Mouse (Mus musculus) forebrain, embryonic 16.5 days (tissue): ENCODE results near the gene Ap1g2. TPM values are rescaled to one million over a fixed set of nuclear protein-coding genes. Genes with fewer than 3 reads are reported as not detected.
A peak's percentile ranks its signal among the peaks of the same experiment; 100 is the strongest.

Experiments
- ATAC-seq: fragments of 200-750 bp; cut with Nextera tagmentation; 2 replicates; pipeline ENCODE4 v1.8.0; 2017; ENCODE audit warnings: mild to moderate bottlenecking, moderate library complexity
- H3K27ac ChIP-seq: fragments of 300-500 bp; sonication (generic); 2 replicates; pipeline ENCODE4 v1.5.1; 2014; ENCODE audit warnings: low read length, control low read depth
- H3K27me3 ChIP-seq: fragments of 300-500 bp; sonication (generic); replicated peaks from 2 replicates; pipeline ENCODE4 v1.6.1; 2014; ENCODE audit warnings: low read length; ENCODE audit not compliant: control insufficient read depth, insufficient read depth
- H3K36me3 ChIP-seq: fragments of 300-500 bp; sonication (generic); 2 replicates; pipeline ENCODE4 v1.6.1; 2014; ENCODE audit not compliant: control insufficient read depth, insufficient read depth
- H3K4me1 ChIP-seq: fragments of 300-500 bp; sonication (generic); replicated peaks from 2 replicates; pipeline ENCODE4 v1.6.1; 2014; ENCODE audit warnings: low read length; ENCODE audit not compliant: control insufficient read depth, insufficient read depth
- H3K4me2 ChIP-seq: fragments of 300-500 bp; sonication (generic); 2 replicates; pipeline ENCODE4 v1.6.1; 2014; ENCODE audit warnings: mild to moderate bottlenecking, low read length, control low read depth
- H3K4me3 ChIP-seq: fragments of 300-500 bp; sonication (generic); replicated peaks from 2 replicates; pipeline ENCODE4 v1.5.1; 2014; ENCODE audit warnings: mild to moderate bottlenecking, low read length, control low read depth
- H3K9ac ChIP-seq: fragments of 300-500 bp; sonication (generic); replicated peaks from 2 replicates; pipeline ENCODE4 v1.6.1; 2014; ENCODE audit warnings: low read depth, low read length, control low read depth
- H3K9me3 ChIP-seq: fragments of 300-500 bp; sonication (generic); 2 replicates; pipeline ENCODE4 v1.6.1; 2016; ENCODE audit warnings: low read length; ENCODE audit not compliant: control insufficient read depth
- WGBS: fragments of 180-500 bp; shearing (Covaris S2); extraction: QIAGEN DNeasy Blood & Tissue Kit; methylation state at CpG from one replicate; pipeline ENCODE4 v1.1.7; 2014; 5-methylcytosine and 5-hydroxymethylcytosine counted together
- polyA plus RNA-seq: library from polyadenylated mRNA; unstranded; fragments of >200 nt; fragmentation: Nextera tagmentation; extraction: Ambion mirVana; gene quantifications from 2 replicates; pipeline ENCODE4 v1.2.1, GENCODE M21; 2015

Ap1g2 gene
- polyA plus RNA-seq, 1 experiment from 2014 or later, result 16.5 TPM

DNA sequence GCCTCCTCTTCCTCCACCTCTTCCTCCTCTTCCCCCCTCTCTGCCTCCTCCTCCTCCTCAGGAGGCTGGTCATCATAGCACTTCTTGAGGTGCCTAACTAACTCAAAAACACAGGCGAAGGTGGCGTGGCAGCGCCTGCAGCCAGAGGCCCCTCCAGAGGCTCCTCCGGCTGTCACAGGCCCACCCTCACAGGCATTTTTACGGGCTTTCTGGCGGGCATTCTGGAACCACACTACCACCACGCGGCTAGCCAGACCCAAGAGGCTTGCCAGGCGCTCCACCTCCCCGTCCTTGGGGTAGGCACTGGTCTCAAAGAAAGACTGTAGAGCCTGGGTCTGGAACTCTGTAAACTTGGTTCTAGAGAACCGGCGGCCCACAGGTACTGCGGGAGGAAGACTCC is 41.0 kb downstream of the Ap1g2 start:
- 89% methylated on average over 13 of the region's 13 CpGs for WGBS
- no peak overlapping the region for H3K4me2 ChIP-seq
- no peaks in the 10 kb centered on the region for H3K27me3 ChIP-seq
- H3K9ac ChIP-seq, result no peak overlapping the region
- H3K4me1 ChIP-seq, result peaks cover 41% of the 10 kb centered on the region
- peaks cover 29% of the 10 kb centered on the region for H3K36me3 ChIP-seq
- no peak overlapping the region for H3K4me3 ChIP-seq
- H3K9me3 ChIP-seq, result no peaks in the 10 kb centered on the region
- no peak overlapping the region for H3K27ac ChIP-seq
- no peak for ATAC-seq

DNA sequence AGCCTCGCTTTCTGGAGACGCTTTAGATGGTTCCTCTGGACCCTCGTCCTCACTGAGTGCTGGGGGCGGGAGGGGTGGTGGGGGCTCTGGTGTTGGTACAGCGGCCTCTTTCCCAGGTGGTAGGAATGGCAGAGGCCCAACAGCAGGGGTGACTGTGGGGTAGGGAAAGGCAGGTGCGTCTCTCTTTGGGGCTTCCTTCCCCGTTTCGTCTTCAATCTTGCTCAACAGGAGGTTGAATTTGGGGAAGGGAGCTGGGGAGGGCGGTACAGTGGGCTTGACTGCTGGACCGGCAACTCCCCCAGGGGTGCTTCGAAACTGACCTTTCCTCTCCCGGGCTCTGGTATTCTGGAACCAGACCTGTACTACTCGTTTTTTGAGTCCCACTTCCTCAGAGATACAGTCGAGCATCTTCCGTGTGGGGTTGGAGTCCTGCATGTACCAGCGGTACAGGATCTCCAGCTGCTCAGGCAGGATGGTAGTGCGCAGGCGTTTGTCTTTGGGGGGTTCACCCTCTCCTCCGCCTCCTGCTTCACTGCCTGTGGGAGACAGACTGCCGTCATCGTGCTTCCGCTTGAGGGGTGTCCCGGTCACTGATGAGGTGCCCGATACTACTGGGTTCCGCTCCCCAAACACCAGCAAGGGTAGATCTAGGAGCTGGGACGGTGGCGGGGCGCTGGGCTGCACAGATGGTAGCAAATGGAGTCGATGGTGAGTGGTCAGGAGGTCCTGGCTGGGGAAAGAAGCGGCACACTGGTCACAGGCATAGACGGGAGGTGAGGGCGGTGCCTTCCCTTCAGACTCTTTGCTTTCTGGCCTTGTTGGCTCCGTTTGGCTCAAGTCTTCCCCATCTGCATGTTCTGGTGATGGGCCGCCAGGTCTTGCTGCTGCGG is 41.7 kb downstream of the Ap1g2 start:
- H3K9me3 ChIP-seq, result no peaks in the 10 kb centered on the region
- H3K9ac ChIP-seq, result no peak overlapping the region
- peaks cover 47% of the 10 kb centered on the region for H3K4me1 ChIP-seq
- no peak overlapping the region for H3K4me3 ChIP-seq
- no peak for ATAC-seq
- peak overlapping the region; percentile 53; the same call in 1 of the 2 replicates for H3K27ac ChIP-seq
- 86% methylated on average over 35 of the region's 35 CpGs for WGBS
- H3K4me2 ChIP-seq, result no peak overlapping the region
- H3K36me3 ChIP-seq, result peaks cover 27% of the 10 kb centered on the region
- H3K27me3 ChIP-seq, result no peaks in the 10 kb centered on the region

DNA sequence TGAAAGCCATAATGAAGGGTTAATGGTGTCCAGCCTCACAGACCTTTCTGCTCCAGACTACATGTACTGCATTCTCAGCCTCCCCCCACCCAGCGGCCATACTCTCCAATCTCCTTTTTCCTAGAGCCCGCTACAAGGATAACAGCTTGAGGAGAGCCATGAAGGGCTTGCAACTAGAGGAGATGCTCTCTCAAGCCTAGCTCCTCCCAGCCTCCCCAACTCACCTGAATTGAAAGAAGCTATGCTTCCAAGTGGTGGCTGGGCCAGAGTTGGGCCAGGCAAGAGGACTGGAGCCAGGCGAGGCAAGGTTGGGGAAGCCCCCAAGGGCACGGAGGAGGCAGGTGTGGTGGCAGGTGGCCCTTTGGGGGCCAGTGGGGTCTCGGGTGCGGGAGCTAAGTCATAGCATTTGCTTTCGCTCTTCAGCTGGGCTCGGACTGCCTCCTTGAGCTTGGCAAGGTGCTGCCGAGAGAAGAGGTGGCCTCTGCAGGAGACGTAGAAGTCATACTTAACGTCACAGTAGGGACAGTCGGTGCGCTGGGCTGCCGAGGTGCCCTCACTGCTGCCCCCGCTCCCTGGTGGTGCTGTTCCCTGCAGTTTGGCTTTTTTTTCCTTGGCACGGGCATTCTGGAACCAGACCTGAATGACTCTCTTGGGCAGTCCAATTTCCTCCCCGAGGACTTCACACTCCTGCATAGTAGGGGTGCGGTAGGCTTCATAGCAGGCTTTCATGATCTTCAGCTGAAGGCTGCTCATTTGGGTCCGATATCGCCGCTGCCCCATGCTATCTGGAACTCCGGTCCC is 42.6 kb downstream of the Ap1g2 start:
- Histone ChIP-seq H3K9me3 (no peaks in the 10 kb centered on the region), H3K36me3 (peaks cover 22% of the 10 kb centered on the region; the same call in 1 of the 2 replicates), H3K4me3 (no peak overlapping the region), H3K4me1 (peaks cover 56% of the 10 kb centered on the region), H3K4me2 (no peak overlapping the region; the same call in 1 of the 2 replicates), H3K27me3 (no peaks in the 10 kb centered on the region), H3K9ac (no peak overlapping the region), H3K27ac (peak overlapping the region; percentile 58)
- 88% methylated on average over 22 of the region's 22 CpGs for WGBS
- ATAC-seq, result no peak

DNA sequence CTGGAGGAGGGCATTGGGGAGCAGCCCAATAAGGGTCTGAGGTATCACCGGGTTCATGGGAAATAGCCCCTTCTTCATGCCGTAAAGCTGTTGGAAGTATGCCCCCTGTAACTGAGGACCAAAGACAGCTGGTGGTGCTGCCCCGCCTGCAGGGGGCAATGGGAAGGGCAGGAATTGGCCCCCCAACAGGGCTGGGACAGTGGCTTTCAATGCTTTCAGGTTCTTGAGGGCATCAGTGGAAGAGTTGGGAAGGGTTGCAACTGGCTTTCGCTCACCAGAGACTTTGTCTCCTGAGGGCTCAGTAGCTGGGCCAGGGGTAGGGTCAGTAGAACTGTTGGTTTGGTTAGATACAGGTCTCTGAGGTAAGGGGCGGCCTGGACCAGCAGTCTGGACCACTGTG is 43.3 kb downstream of the Ap1g2 start:
- Histone ChIP-seq H3K4me1 (peaks cover 62% of the 10 kb centered on the region), H3K4me2 (peak overlapping the region; percentile 48), H3K36me3 (peaks cover 17% of the 10 kb centered on the region; the same call in 1 of the 2 replicates), H3K9me3 (no peaks in the 10 kb centered on the region), H3K27me3 (no peaks in the 10 kb centered on the region), H3K27ac (peak overlapping the region; percentile 58), H3K4me3 (peak overlapping the region; percentile 25; the same call in 1 of the 2 replicates), H3K9ac (peak overlapping the region; percentile 45)
- ATAC-seq, result no peak
- 90% methylated on average over 5 of the region's 5 CpGs for WGBS

DNA sequence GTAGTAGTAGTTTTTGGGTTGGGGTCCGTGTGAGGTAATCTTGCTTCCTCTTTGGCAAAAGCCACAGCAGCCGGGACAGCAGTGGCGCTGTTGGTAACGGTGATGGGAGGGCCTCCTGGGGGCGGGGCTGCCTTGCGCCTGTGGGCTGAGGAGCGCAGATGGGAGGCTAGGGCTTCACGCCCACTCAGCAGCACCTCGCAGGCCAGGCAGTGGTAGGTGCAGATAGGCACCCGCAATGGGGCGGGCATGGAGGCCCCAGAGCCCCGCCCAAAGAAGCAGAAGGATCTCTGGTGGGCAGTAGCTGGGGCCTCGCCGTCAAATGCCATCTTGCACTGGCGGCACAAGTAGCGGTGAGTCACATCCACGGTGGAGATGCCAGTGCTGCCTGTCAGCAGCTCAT is 43.8 kb downstream of the Ap1g2 start:
- peaks cover 67% of the 10 kb centered on the region for H3K4me1 ChIP-seq
- H3K9ac ChIP-seq, result peak overlapping the region; percentile 45

DNA sequence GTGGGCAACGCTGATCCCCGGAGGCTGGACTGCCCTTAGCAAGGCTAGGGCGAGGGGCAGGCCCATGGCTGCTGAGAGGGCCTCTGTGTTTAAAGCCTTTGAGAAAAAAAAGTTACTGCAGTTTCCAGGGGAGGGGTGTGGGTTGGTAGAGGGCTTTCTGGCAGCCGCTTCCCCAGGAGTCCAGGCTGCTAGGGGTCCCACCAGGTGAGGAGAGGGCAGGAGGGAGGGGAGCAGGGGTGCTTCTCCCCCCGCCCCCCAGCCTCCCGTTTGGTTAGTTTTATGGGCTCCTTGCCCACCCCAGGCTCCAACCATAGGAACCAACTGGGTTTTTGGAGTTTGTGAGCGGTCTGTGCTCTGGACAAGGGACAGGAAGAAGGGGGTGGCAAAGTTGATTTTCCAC is 44.5 kb downstream of the Ap1g2 start:
- H3K27ac ChIP-seq, result peak overlapping the region; percentile 58
- 0 out of 2 replicates have a peak overlapping the region, but pooled peaks have one; percentile 28 for H3K9ac ChIP-seq
- no peaks in the 10 kb centered on the region for H3K9me3 ChIP-seq
- H3K4me2 ChIP-seq, result peak overlapping the region; percentile 48
- 43% methylated on average over 7 of the region's 7 CpGs for WGBS
- H3K27me3 ChIP-seq, result no peaks in the 10 kb centered on the region
- no peak for ATAC-seq
- H3K4me3 ChIP-seq, result no peak overlapping the region
- H3K4me1 ChIP-seq, result peaks cover 75% of the 10 kb centered on the region
- peaks cover 19% of the 10 kb centered on the region; the same call in 1 of the 2 replicates for H3K36me3 ChIP-seq

More for the DNA sequence above, 43.8 kb downstream of the Ap1g2 start:
- peaks cover 19% of the 10 kb centered on the region; the same call in 1 of the 2 replicates for H3K36me3 ChIP-seq
- H3K4me3 ChIP-seq, result peak overlapping the region; percentile 25
- H3K27me3 ChIP-seq, result no peaks in the 10 kb centered on the region
- WGBS, result 20% methylated on average over 17 of the region's 17 CpGs
- no peaks in the 10 kb centered on the region for H3K9me3 ChIP-seq
- H3K27ac ChIP-seq, result peak overlapping the region; percentile 58
- ATAC-seq, result peak; percentile 77
- H3K4me2 ChIP-seq, result peak overlapping the region; percentile 48

DNA sequence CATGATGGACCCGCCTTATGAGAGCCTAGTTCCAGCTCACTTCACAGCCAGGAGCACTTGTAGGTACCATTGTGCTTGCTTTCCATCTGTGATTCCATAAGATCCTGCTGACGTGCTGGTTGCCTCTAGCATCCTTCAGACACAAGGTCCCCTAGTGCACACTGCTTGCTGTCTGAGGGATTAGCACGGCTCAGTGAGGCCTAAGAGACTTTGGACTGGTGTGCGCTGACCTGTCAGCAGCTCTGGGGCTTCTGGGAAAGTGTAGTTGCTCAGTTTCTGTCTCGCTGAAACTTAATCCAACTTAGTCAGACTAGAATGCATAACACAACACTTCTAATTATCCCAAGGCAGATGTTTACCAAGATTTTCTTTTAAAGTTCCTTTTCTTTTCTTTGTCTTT is 46.5 kb downstream of the Ap1g2 start:
- H3K4me3 ChIP-seq, result peak overlapping the region; percentile 19
- H3K9ac ChIP-seq, result peak overlapping the region; percentile 40
- 22% methylated on average over 5 of the region's 5 CpGs for WGBS
- peak overlapping the region; percentile 68 for H3K4me2 ChIP-seq
- H3K27me3 ChIP-seq, result no peaks in the 10 kb centered on the region
- no peak for ATAC-seq
- peaks cover 87% of the 10 kb centered on the region for H3K4me1 ChIP-seq
- H3K9me3 ChIP-seq, result no peaks in the 10 kb centered on the region
- H3K27ac ChIP-seq, result peak overlapping the region; percentile 25
- peaks cover 15% of the 10 kb centered on the region; the same call in 1 of the 2 replicates for H3K36me3 ChIP-seq

DNA sequence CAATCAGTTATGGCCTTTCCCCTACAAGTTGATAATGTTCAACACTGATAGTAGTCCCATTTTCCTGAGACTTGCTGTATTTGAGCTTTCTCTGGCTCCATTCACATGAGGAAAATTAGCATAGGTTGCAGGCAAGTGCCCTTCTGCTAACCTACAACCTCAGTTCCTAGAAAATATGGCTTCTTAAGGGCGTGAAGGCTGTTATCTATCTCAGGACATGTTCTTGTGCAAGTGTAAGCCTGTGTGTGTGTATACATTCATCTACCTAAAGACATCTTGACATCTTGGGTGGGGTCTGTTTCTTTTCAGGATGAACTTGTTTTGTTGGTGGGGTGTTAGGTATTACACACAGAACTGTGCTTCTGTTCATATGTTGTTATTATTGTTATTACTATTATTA is 47.4 kb downstream of the Ap1g2 start:
- 98% methylated on average over 1 of the region's 1 CpGs for WGBS
- no peaks in the 10 kb centered on the region for H3K27me3 ChIP-seq
- peak overlapping the region; percentile 25; the same call in 1 of the 2 replicates for H3K27ac ChIP-seq
- ATAC-seq, result no peak
- peak overlapping the region; percentile 68 for H3K4me2 ChIP-seq
- peaks cover 6% of the 10 kb centered on the region; the same call in 1 of the 2 replicates for H3K36me3 ChIP-seq
- no peaks in the 10 kb centered on the region for H3K9me3 ChIP-seq
- peak overlapping the region; percentile 48 for H3K4me3 ChIP-seq
- peaks cover 91% of the 10 kb centered on the region for H3K4me1 ChIP-seq
- H3K9ac ChIP-seq, result no peak overlapping the region
